Mouse (Mus musculus): ENCODE data around the gene Kcnj11. TPM values are rescaled to one million over a fixed set of nuclear protein-coding genes. Genes with fewer than 3 reads are reported as not detected.

Gene Kcnj11
- total RNA-seq, 2 experiments from 2014 or later = 19.4 to 21.3 TPM

GRCm38 (mm10) chr7:46105484-46105883 is 4.9 kb upstream of the Kcnj11 start:
- DNase-seq (ENCODE audit: low spot score in 2 of 2) = no peak

DNA sequence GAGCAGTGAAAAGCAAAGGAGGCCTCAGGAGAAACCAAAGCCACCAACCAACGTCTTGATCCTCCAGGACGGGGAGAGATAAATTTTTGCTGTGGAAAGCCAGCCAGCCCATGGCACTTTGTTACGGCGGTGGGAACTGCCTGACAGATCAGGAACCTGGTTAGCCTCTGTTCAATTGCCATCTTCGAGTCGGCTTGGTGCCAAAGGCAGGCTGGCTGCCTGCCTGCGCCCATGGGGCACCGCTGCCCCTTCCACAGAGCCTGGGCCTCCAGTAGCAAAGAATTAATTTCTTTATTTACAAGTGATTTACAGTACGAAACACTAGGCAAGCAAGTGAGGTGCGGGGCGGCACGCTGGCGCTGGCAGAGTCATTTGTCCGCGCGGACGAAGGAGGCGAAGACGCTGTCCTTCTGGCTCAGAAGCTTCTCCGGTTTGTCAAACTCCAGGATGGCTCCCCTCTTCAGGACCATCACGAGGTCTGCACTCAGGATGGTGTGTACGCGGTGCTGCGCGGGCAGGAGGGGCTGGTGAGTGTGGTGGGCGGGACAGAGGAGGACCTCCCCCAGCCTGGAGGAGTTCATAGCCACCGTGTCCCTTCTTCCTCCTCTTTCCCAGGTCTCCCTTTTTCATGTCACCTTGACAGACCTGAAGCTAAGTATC is 3.8 kb upstream of the Kcnj11 start:
- DNase-seq (ENCODE audit: low spot score in 2 of 2) = no peak

DNA sequence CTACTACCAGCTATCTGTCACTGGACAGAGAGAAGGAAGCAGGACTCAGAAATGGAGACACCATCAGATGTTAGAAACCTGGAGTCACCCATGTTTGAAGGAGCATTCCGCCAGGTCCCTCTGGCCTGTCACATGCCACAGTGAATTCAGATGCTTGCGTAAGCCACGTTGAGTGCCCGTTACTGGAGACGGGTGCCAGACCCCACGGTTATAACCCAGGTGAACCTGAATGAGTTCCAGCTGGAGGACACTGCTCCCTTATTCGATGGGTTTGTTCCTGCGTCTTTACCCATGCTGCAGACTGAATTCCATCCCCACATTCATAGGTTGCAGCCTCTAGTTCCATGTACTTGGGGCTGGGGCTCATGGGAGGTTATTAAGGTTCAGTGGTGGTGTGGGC is 3.2 kb upstream of the Kcnj11 start:
- DNase-seq (ENCODE audit: low spot score in 2 of 2) = no peak

GRCm38 (mm10) chr7:46103075-46103591 is 2.6 kb upstream of the Kcnj11 start:
- DNase-seq (ENCODE audit: low spot score in 2 of 2) = peak; percentile 69 to 82

DNA sequence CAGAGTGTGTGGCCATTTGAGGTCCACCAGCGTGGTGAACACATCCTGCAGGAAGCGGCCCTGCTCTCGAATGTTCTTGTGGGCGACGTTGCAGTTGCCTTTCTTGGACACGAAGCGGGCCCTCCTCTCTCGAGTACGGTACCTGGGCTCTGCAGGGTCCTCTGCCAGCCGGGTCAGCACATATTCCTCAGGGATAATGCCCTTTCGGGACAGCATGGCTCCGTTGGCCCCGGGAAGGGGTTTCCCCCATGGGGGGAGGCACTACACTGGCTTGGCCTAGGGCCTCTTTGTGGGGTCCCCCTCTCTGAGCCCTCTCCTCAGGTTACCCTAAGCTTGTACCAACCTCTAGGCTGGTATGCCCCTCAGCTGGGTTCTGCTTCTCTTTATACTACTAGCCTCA is 882 bp downstream of the Kcnj11 start:
- no peak for DNase-seq (ENCODE audit: low spot score in 2 of 2)

DNA sequence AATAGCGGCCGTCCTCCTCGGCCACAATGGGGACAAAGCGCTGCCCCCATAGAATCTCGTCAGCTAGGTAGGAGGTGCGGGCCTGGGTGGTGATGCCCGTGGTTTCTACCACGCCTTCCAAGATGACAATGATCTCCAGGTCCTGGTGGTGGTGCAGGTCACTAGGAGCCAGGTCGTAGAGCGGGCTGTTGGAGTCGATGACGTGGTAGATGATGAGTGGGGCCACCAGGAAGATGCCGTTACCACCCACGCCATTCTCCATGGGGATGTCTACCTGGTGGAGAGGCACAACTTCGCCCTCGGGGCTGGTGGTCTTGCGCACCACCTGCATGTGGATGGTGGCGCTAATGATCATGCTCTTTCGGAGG is 1.7 kb downstream of the Kcnj11 start:
- no peak for DNase-seq (ENCODE audit: low spot score in 2 of 2)

DNA sequence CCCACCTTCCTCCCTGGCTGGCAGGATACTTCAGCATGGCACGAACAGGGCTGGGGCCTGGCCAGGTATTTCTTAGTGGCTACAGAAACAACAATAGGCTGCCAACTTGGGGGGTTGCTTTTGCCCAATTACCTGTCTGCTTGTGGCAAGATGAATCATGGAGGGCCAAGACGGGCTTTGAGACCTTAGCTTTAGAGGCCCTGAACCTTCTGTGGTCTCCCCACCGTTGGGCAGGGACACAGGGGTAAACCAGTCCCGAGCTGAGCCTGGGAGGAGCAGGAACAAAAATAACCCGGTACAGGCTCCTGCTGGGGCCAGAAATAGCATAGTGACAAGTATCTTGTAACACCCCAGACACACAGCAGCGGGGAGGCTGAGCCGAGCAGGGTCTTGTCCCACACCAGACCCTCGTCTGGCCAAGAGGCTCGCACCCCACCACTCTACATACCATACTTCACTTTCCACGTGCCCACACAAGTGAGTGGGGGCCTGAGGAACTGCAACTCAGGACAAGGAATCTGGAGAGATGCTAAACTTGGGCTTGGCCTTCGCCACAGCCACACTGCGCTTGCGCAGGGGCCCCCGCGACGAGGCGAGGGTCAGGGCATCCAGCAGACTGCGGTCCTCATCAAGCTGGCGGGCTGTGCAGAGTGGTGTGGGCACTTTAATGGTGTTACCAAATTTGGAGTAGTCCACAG is 2.2 kb downstream of the Kcnj11 start:
- DNase-seq (ENCODE audit: low spot score in 2 of 2) = no peak

DNA sequence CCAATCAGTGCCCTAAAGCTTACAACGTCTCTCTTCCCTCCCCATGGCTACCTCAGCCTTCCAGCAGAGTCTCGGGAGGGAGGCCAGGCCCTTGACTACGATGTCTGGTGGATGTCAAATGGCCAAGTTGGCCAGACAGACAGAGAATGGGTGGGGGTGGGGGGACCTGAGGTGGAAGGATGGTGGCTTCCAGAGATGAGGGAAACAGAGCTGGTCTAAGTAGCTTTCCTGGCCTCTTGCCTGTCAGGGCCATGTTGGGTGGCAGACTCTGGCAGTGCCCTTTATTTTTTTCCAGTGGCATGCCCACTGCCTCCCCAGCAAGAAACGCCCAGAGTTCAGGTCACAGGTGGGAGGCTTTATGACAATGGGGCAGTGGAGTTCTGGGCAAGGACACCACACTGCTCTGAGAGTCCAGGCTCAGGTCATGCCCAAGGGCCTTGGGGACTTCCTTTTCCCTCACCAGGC is 3.2 kb downstream of the Kcnj11 start:
- DNase-seq (ENCODE audit: low spot score in 2 of 2) = no peak

DNA sequence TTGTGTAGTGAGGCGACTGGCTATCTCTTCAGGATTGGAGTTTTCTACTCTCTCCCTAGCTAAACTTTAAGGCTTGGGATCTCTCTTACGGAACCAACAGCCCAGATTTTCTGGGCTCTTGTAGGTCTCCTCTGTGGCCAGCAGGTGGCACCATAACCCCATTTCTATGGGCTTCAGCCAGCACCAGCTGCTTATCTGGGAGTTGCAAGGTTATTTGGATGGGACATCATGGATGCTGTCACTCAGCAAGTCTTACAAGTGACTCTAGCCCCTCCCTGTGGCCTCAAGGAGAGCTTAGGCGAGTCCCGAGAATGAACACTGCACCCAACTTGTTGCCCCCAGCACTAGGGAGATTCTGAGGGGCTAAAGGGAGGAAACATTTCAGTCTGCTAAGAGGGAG is 4.4 kb downstream of the Kcnj11 start:
- DNase-seq (ENCODE audit: low spot score in 2 of 2) = peak; percentile 61 to 79

- DNase-seq (ENCODE audit: low spot score in 2 of 2) = no peak
Measured at GRCm38 (mm10) chr7:46092803-46093202, 7.8 kb downstream of the Kcnj11 start.

GRCm38 (mm10) chr7:46088241-46088640 is 12.3 kb downstream of the Kcnj11 start:
- no peak for DNase-seq (ENCODE audit: low spot score in 2 of 2)

GRCm38 (mm10) chr7:46086378-46086777 is 14.2 kb downstream of the Kcnj11 start:
- DNase-seq (ENCODE audit: low spot score in 2 of 2) = no peak

DNA sequence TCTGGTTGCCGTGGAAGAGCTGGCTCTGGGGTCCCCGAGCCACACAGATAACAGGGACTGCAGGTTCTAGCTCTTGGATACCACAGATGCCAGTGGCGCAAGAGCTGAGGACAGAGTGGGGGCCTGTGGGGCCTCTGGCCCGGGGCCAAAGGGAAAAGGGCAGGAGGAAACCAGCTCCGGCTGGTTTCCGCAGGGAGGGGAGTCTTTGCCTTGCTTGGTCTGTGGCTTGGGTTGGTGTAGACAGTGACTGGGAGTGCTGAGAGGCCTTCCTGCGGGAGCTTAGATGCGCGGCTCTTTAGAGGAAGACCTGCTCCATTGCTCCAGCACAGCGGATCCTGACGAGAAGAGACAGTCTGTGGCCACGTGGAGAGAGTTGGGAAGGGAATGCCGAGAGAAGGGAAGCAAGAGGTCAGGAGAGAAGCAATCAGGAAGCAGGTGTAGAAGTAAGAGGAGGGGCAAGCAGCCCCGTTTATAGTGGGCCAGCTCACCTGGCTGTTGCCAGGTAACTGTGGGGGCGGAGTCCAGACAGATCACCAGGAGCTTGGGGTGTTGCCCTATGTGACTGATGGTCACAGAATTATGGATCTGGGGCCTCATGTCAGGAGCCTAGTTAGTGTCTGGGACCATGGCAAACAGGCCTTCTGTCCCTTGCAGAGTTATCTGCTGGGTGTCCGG is 15.6 kb downstream of the Kcnj11 start:
- no peak for DNase-seq (ENCODE audit: low spot score in 2 of 2)

GRCm38 (mm10) chr7:46084024-46084423 is 16.5 kb downstream of the Kcnj11 start:
- no peak for DNase-seq (ENCODE audit: low spot score in 2 of 2)

DNA sequence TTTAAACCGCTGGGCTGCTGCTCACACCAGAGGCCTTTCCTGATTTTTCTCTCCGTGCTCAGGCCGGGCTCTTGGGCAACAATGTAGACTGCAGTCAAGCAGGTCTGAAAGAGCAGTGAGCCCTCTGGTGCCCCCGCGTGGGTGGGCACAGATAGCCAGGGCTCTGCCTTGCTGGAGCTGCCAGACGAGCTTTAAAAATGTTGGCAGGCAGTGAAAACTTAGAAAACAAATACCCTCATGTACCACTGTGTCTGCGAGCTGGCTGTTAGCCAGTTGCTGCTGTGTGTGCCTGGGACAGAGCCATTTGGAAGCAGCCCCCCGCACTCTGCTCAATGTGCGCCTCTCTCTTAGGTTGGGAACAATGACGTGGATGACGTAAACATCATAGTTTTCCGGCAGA is 22.9 kb downstream of the Kcnj11 start:
- DNase-seq (ENCODE audit: low spot score in 2 of 2) = no peak

GRCm38 (mm10) chr7:46076844-46077243 is 23.7 kb downstream of the Kcnj11 start:
- no peak for DNase-seq (ENCODE audit: low spot score in 2 of 2)

GRCm38 (mm10) chr7:46068831-46069230 is 31.7 kb downstream of the Kcnj11 start:
- DNase-seq (ENCODE audit: low spot score in 2 of 2) = no peak

- DNase-seq (ENCODE audit: low spot score in 2 of 2) = no peak
Measured at GRCm38 (mm10) chr7:46063296-46063695, 37.3 kb downstream of the Kcnj11 start.

- no peak for DNase-seq (ENCODE audit: low spot score in 2 of 2)
Measured at GRCm38 (mm10) chr7:46061614-46062013, 39.0 kb downstream of the Kcnj11 start.

- no peak for DNase-seq (ENCODE audit: low spot score in 2 of 2)
Measured at GRCm38 (mm10) chr7:46060688-46061087, 39.9 kb downstream of the Kcnj11 start.

DNA sequence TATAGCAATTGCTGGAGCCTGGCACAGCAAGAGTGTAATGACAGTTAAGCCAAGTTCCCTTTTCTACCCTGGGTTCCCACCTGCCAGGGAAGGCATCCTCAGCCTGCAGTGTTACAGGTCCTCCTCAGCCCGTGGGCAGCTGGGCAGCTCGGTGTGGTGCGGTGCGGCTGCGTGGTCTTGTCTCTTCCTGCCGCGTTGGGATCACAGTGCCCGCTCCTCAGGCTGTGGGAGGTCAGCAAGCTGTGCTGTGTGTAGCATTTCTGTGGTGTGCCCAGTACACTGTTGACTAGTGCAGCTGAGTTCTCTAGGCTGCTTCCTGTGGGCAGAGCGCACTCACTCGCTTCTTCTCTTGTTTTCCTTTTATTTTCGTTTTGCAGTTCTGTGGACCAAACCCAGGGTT is 41.7 kb downstream of the Kcnj11 start:
- no peak for DNase-seq (ENCODE audit: low spot score in 2 of 2)

GRCm38 (mm10) chr7:46053566-46053965 is 47.0 kb downstream of the Kcnj11 start:
- DNase-seq (ENCODE audit: low spot score in 2 of 2) = no peak

All from layer of hippocampus, postnatal 14 days (tissue).